Mouse (Mus musculus): ENCODE results near the gene Rcc2.

GRCm38 (mm10) chr4:140726907-140727306, 26.6 kb downstream of the Rcc2 start:
- TF ChIP-seq CTCF (IDR thresholded peaks at IDR 0.05) (no peak), EP300 (IDR thresholded peaks at IDR 0.05) (no peak)
